Mouse (Mus musculus): ENCODE measurements at regions not wholly inside any gene's neighbourhood (a gene's known extent, or its start where the extent isn't known, plus 50 kb on each side); places are given as distances from the start of the nearest gene placed in this dataset.

- 85% methylated on average over 2 of the region's 2 CpGs for WGBS
- TF ChIP-seq POLR2A (IDR thresholded peaks at IDR 0.05; ENCODE audit: borderline replicate concordance, control insufficient read depth, low read depth, low read length), result no peak
- no peak for TF ChIP-seq CTCF (IDR thresholded peaks at IDR 0.05; ENCODE audit: control insufficient read depth, insufficient read depth, low read length)
- H3K27ac ChIP-seq (ENCODE audit: control insufficient read depth, insufficient read depth, low read depth, low read length, poor library complexity), result no peak overlapping the region
Observed at GRCm38 (mm10) chr8:86428998-86429651, 151.4 kb downstream of the Abcc12 start.

DNA sequence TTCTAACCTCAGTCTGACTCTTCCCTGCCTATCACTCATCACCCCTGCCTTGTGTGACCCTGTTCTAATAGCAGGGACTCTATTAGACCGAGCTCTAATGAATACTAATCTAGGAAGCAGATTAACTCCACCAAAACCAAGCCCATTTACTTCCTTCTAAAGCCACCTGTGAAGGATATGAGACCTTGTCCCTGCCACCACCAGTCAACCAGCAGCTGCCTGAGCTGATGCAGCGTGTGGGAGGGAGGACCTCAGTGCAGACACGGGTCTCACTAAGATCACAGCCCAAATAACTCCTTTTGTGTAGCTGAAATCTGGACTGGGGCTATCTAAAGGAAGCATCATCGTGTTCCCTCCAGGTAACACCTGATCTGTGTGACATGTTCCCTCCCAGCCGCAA lies 152.4 kb downstream of the Abcc12 start:
- 58% methylated on average over 5 of the region's 5 CpGs for WGBS
- H3K27ac ChIP-seq (ENCODE audit: control insufficient read depth, insufficient read depth, low read depth, low read length, poor library complexity), result no peak overlapping the region
- TF ChIP-seq CTCF (IDR thresholded peaks at IDR 0.05; ENCODE audit: control insufficient read depth, insufficient read depth, low read length) (no peak), POLR2A (IDR thresholded peaks at IDR 0.05; ENCODE audit: borderline replicate concordance, control insufficient read depth, low read depth, low read length) (no peak)
- H3K4me1 ChIP-seq (ENCODE audit: control insufficient read depth, insufficient read depth, low read length), result no peaks in the 10 kb centered on the region
- no peak overlapping the region for H3K4me3 ChIP-seq (replicated peaks; ENCODE audit: control insufficient read depth, low read depth, low read length)

More at GRCm38 (mm10) chr8:86428998-86429651, 151.4 kb downstream of the Abcc12 start:
- no peak overlapping the region for H3K4me3 ChIP-seq (replicated peaks; ENCODE audit: control insufficient read depth, low read depth, low read length)
- no peaks in the 10 kb centered on the region for H3K4me1 ChIP-seq (ENCODE audit: control insufficient read depth, insufficient read depth, low read length)

DNA sequence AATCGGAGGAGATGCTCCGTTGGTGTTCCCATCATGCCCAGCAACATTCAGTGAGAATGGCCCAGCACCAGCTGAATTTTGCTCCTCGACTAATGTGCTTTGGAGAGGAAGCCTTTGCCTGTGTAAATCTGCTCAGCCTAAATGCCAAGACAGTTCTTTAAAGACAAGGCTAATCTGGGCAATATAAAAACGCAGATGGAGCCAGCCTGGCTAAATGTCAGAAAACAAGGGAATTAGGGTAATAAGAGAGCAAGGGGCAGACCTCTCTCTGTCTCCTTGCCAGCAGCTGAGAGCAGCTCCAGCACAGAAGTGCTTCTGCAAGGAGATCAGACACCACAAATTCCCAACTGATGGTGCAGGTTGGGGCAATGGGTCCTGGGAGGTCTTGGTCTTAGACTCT lies 154.4 kb downstream of the Abcc12 start:
- TF ChIP-seq POLR2A (IDR thresholded peaks at IDR 0.05; ENCODE audit: borderline replicate concordance, control insufficient read depth, low read depth, low read length), result no peak
- TF ChIP-seq CTCF (IDR thresholded peaks at IDR 0.05; ENCODE audit: control insufficient read depth, insufficient read depth, low read length), result no peak
- H3K4me1 ChIP-seq (ENCODE audit: control insufficient read depth, insufficient read depth, low read length), result no peaks in the 10 kb centered on the region
- WGBS, result 75% methylated on average over 4 of the region's 4 CpGs

GRCm38 (mm10) chr8:86425382-86425781 lies 155.1 kb downstream of the Abcc12 start:
- WGBS, result 73% methylated on average over 3 of the region's 3 CpGs
- H3K4me1 ChIP-seq (ENCODE audit: control insufficient read depth, insufficient read depth, low read length), result no peaks in the 10 kb centered on the region
- no peak overlapping the region for H3K4me3 ChIP-seq (replicated peaks; ENCODE audit: control insufficient read depth, low read depth, low read length)
- no peak overlapping the region for H3K27ac ChIP-seq (ENCODE audit: control insufficient read depth, insufficient read depth, low read depth, low read length, poor library complexity)
- no peak for TF ChIP-seq POLR2A (IDR thresholded peaks at IDR 0.05; ENCODE audit: borderline replicate concordance, control insufficient read depth, low read depth, low read length)
- no peak for TF ChIP-seq CTCF (IDR thresholded peaks at IDR 0.05; ENCODE audit: control insufficient read depth, insufficient read depth, low read length)

More for the DNA sequence above, 154.4 kb downstream of the Abcc12 start:
- H3K27ac ChIP-seq (ENCODE audit: control insufficient read depth, insufficient read depth, low read depth, low read length, poor library complexity), result no peak overlapping the region
- no peak overlapping the region for H3K4me3 ChIP-seq (replicated peaks; ENCODE audit: control insufficient read depth, low read depth, low read length)

- no peak overlapping the region for H3K4me3 ChIP-seq (replicated peaks; ENCODE audit: control insufficient read depth, low read depth, low read length)
- no peak for TF ChIP-seq CTCF (IDR thresholded peaks at IDR 0.05; ENCODE audit: control insufficient read depth, insufficient read depth, low read length)
- TF ChIP-seq POLR2A (IDR thresholded peaks at IDR 0.05; ENCODE audit: borderline replicate concordance, control insufficient read depth, low read depth, low read length), result no peak
- H3K4me1 ChIP-seq (ENCODE audit: control insufficient read depth, insufficient read depth, low read length), result no peaks in the 10 kb centered on the region
- no peak overlapping the region for H3K27ac ChIP-seq (ENCODE audit: control insufficient read depth, insufficient read depth, low read depth, low read length, poor library complexity)
- WGBS, result 74% methylated on average over 5 of the region's 5 CpGs
Observed at GRCm38 (mm10) chr8:86419059-86419651, 161.3 kb downstream of the Abcc12 start.

GRCm38 (mm10) chr8:86418414-86418981 lies 162.0 kb downstream of the Abcc12 start:
- Histone ChIP-seq H3K27ac (ENCODE audit: control insufficient read depth, insufficient read depth, low read depth, low read length, poor library complexity) (no peak overlapping the region), H3K4me3 (replicated peaks; ENCODE audit: control insufficient read depth, low read depth, low read length) (no peak overlapping the region), H3K4me1 (ENCODE audit: control insufficient read depth, insufficient read depth, low read length) (no peaks in the 10 kb centered on the region)
- WGBS, result 71% methylated on average over 7 of the region's 7 CpGs
- TF ChIP-seq CTCF (IDR thresholded peaks at IDR 0.05; ENCODE audit: control insufficient read depth, insufficient read depth, low read length), result no peak

GRCm38 (mm10) chr8:86415208-86415607 lies 165.3 kb downstream of the Abcc12 start:
- TF ChIP-seq POLR2A (IDR thresholded peaks at IDR 0.05; ENCODE audit: borderline replicate concordance, control insufficient read depth, low read depth, low read length) (no peak), CTCF (IDR thresholded peaks at IDR 0.05; ENCODE audit: control insufficient read depth, insufficient read depth, low read length) (no peak)
- WGBS, result 84% methylated on average over 2 of the region's 2 CpGs
- no peaks in the 10 kb centered on the region for H3K4me1 ChIP-seq (ENCODE audit: control insufficient read depth, insufficient read depth, low read length)
- no peak overlapping the region for H3K4me3 ChIP-seq (replicated peaks; ENCODE audit: control insufficient read depth, low read depth, low read length)
- no peak overlapping the region for H3K27ac ChIP-seq (ENCODE audit: control insufficient read depth, insufficient read depth, low read depth, low read length, poor library complexity)

GRCm38 (mm10) chr8:86411232-86411631 lies 169.3 kb downstream of the Abcc12 start:
- H3K4me1 ChIP-seq (ENCODE audit: control insufficient read depth, insufficient read depth, low read length), result no peaks in the 10 kb centered on the region
- TF ChIP-seq POLR2A (IDR thresholded peaks at IDR 0.05; ENCODE audit: borderline replicate concordance, control insufficient read depth, low read depth, low read length), result no peak
- 72% methylated on average over 8 of the region's 8 CpGs for WGBS
- H3K4me3 ChIP-seq (replicated peaks; ENCODE audit: control insufficient read depth, low read depth, low read length), result no peak overlapping the region
- no peak overlapping the region for H3K27ac ChIP-seq (ENCODE audit: control insufficient read depth, insufficient read depth, low read depth, low read length, poor library complexity)

Measured in bone marrow, adult 2 months (tissue).